Mouse (Mus musculus) E14TG2a.4 (cell line): ENCODE data around the gene Limd1.

Experiments
- CTCF ChIP-seq: conservative IDR thresholded peaks from 2 replicates; pipeline ENCODE4 v1.5.1; 2014; ENCODE audit warnings: low read length
- NANOG ChIP-seq: IDR thresholded peaks from 2 replicates; pipeline ENCODE4 v1.6.1; 2014; ENCODE audit warnings: borderline replicate concordance, low read length, mixed read lengths
- POU5F1 ChIP-seq: IDR thresholded peaks from 2 replicates; pipeline ENCODE4 v1.6.1; 2014; ENCODE audit warnings: low read length, borderline replicate concordance

GRCm38 (mm10) chr9:123518969-123519894 is 40.7 kb downstream of the Limd1 start:
- no peak for TF ChIP-seq CTCF
- no peak for TF ChIP-seq POU5F1
- TF ChIP-seq NANOG: no peak
